Mouse (Mus musculus) retina, postnatal 1 day (tissue): ENCODE data around the gene Kcng3.

ENCODE experiments used
- DNase-seq: peaks from one replicate; pipeline ENCODE4 v3.0.0-alpha.2; 2012

The Kcng3 gene

GRCm38 (mm10) chr17:83630787-83631678 lies 662 bp downstream of the Kcng3 start:
- DNase-seq: peak; percentile 45

DNA sequence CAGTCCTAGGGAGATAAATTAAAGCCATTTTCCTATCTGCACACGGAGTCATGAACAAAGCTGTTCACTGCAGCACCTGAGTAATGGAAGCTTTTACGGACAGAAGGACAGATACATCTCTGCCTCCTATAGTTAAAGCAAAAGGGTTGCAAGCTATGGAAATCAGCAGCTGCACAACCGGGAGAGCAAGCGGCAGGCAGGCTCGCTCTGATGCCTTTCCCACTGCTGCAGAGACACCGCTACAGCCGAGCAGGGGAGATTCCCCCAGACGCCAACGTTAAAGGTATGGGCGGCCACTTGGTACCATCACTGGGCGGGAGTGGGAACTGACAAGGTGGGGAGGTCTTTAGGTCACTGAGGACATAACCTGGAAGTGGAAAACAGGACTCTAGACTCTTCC lies 17.8 kb downstream of the Kcng3 start:
- no peak for DNase-seq

DNA sequence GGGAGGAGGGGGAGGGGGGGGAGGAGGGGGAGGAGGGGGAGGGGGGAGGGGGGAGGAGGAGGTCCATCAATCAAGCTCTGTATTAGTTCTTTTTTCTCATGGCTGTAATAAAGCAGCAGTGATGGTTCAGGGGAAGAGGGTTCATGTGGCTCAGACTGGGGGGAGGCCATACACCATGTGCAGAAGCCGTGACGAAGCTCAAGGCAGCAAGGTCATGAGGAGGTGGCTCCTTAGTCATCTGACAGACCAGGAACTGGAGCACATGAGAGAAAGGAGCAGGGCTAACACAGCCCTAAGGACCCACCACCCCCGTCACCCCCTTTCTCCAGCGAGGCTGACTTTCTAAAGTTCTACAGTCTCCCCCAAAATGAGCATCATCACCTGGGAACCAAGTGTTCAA lies 22.2 kb downstream of the Kcng3 start:
- no peak for DNase-seq

- DNase-seq: no peak
Observed at GRCm38 (mm10) chr17:83600976-83601375, 30.7 kb downstream of the Kcng3 start.

- no peak for DNase-seq
Observed at GRCm38 (mm10) chr17:83595966-83596365, 35.7 kb downstream of the Kcng3 start.

GRCm38 (mm10) chr17:83594526-83594925 lies 37.2 kb downstream of the Kcng3 start:
- no peak for DNase-seq

GRCm38 (mm10) chr17:83593396-83593795 lies 38.3 kb downstream of the Kcng3 start:
- DNase-seq: peak; percentile 76

DNA sequence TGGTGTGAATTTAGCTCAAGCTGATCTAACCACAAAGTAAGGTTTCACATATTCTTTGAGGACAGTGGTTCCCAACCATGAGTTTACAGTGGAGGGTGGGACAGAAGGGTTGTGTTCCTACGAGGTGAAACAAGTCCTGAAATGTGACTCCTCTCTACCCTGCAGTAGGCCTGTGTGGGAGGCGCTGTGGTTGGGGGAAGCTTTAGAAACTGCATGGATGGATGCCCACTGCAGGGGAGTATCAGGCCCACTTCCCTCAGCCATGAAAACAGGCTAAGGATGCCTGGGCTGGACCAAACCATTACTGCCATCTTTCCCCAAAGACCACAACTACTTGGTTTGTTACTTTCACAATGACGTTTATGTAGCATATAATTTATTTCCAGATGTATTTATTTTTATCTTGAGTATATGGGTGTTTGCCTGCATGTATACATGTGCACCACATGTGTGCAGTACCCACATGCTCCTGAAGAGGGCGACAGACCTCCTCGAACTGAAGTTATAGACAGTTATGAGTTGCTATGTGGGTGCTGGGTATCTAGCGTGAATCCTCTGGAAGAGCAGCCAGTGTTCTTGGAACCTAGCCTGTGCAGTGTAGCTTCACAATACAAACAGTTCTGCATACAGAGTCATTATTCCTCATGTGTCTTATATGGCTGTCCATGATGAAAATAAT lies 42.9 kb downstream of the Kcng3 start:
- no peak for DNase-seq

DNA sequence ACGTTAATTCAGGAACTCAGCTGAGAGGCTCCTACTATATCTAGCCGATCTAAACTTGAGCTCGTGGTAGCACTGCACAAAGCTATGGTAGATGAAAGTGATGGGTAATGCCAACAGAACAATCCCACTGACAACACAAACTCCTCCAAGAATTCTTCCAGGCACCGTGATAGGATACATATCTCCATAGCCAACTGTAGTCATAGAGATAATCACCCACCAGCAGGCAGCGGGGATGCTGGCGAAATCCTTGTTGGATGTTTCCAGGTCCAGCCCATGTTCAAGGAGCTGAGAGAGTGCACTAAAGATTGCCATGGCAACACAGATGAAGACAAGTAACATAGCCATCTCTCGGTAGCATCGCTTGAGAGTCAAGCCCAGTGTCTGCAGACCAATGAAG lies 44.0 kb downstream of the Kcng3 start:
- no peak for DNase-seq

DNA sequence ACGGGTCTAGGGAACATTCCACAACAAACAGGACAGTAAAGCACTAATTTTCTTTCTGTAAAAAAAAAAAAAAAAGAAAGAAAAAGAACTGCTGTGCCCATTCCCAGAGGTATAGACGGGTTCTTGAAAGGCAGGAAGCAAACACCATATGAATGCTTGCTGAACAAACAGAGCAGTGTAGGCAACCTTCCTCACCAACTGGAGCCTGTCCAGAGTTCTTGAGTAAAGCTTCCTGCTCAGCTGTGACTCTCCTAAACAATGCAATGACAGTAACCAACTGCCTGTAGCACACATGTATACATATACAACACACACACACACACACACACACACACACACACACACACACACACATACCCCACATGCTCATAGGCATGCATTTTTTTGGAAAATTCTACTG lies 49.1 kb downstream of the Kcng3 start:
- DNase-seq: no peak

DNA sequence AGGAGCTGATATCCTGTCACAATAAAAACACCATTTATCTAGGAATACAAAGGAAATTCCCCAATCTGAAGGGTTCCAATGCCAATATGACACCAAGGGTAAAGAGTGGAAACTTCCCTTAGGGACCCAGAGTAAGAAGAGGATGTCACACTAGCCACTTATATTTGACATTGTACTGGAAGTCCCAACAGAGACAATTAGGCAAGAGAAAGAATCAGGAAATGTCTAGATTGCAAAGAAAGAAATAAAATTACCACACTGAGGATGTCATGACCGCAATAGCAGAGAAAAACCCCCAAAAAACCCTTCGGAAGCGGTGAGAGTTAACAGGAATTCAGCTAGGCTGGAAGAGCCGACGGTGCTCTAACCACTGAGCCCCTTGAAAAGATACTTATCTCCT lies 51.0 kb downstream of the Kcng3 start:
- no peak for DNase-seq

- DNase-seq: no peak
Observed at GRCm38 (mm10) chr17:83576810-83577371, 54.8 kb downstream of the Kcng3 start.

DNA sequence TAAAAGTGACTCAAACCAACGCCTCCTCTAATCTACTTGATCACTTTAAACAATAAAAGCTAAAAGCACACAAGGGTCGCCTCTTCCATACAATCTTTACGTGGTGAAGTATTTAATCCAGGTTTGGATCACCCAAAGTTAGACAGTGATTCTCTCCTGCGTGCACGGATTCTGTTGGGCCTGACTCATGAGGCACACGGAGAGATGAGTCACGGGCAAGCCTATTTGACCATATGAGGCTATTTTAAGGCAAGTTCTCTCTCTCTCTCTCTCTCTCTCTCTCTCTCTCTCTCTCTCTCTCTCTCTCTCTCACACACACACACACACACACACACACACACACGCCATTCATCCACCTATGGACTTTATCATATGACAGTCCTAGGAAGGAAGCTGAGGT lies 57.1 kb downstream of the Kcng3 start:
- no peak for DNase-seq

DNA sequence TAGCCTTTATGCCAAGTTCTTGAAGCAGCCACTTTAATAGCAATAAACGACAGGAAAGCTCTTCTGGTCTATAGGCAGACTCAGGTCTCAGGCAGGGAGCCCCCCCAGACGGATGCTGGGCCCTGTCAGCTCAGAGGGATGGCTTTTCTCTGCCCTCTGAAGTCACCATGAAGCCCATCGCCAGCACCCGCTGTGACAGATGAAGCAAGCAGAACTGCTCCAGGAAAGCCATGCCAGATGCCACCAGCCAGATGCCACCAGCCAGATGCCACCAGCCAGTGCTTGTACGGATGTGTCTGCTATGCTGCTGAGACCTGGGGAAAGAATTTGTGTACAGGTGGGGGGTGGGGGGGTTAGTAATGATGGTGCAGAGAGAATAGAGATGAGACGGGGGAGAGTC lies 58.6 kb downstream of the Kcng3 start:
- no peak for DNase-seq

- no peak for DNase-seq
Observed at GRCm38 (mm10) chr17:83572366-83572765, 59.3 kb downstream of the Kcng3 start.

DNA sequence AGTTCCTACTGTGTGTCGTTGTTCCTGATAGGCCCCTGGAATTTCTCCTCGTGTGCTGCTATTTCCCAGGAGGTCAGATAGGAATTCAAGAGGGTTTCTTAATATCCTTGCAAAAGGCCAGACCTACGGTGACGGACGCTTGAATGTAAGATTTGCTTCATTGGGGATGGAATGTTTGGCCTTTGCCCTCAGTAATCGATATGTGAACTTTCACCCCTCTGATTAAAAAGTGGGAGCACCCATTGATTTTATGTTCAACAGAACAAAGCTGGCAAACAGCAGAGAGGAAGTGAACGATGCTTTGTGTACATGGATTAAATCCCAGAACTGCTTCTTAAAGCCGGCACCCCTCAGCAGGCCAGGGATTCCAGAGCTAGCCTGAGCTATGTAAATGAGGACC lies 64.3 kb downstream of the Kcng3 start:
- DNase-seq: no peak

- DNase-seq: peak; percentile 74
Observed at GRCm38 (mm10) chr17:83565506-83565905, 66.2 kb downstream of the Kcng3 start.

- no peak for DNase-seq
Observed at GRCm38 (mm10) chr17:83564119-83564820, 67.4 kb downstream of the Kcng3 start.

GRCm38 (mm10) chr17:83563703-83564111 lies 68.0 kb downstream of the Kcng3 start:
- peak; percentile 56 for DNase-seq

- no peak for DNase-seq
Observed at GRCm38 (mm10) chr17:83562153-83563010, 69.3 kb downstream of the Kcng3 start.

- DNase-seq: no peak
Observed at GRCm38 (mm10) chr17:83559081-83559480, 72.6 kb downstream of the Kcng3 start.

GRCm38 (mm10) chr17:83555836-83556235 lies 75.9 kb downstream of the Kcng3 start:
- no peak for DNase-seq
